Mouse (Mus musculus) adrenal gland, postnatal 36 days (tissue): ENCODE data around the gene Cwh43. TPM values are rescaled to one million over a fixed set of nuclear protein-coding genes. Genes with fewer than 3 reads are reported as not detected.

Experiments used
- DNase-seq, 2 experiments: peaks; one replicate each; pipeline ENCODE4 v3.0.0; 2021; ENCODE audit warnings: mixed read lengths in 1 of 2
- total RNA-seq, 2 experiments: library from RNA; stranded (reverse); gene quantifications; 2 replicates each; pipeline ENCODE4 v1.2.3; 2021

Gene Cwh43
- total RNA-seq, 2 experiments from 2014 or later = not detected

DNA sequence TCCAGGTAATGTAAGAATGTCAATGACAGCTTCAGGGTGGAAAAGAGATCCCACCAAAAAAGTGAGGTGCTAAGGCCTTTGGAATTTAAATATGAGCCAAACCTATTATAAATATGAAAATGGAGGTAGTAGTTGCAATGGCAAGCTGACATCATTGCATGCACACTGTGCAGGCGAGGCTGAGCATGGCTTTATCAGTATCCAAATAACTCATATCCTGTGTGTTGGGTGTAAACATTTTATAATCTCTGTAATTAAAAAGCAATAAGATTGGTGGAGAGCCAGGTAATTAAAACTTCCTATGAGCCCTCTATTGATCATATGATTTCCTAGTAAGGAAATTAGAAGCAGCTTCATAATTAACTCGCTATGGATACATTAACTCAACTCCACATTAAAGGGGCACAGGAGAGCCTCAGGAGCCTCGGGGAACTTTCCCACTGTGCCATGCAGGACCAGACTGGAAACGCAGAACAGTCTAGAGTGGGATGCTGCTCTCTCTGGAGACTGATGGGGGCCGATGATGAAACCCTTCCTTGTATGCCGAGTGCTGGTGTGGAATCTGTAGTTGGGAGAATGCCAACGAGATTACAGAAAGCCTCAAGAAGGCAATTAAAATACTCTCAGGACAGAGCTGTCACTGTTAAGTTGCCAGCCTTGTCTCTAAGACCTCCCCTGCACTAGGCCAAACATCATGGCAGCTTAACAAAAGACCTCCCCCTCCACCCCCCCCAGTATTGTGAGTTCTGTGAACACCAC lies 5.9 kb upstream of the Cwh43 start:
- no peak for DNase-seq

GRCm38 (mm10) chr5:73401341-73401740 lies 4.5 kb upstream of the Cwh43 start:
- no peak for DNase-seq

GRCm38 (mm10) chr5:73402911-73403310 lies 3.0 kb upstream of the Cwh43 start:
- DNase-seq = no peak

DNA sequence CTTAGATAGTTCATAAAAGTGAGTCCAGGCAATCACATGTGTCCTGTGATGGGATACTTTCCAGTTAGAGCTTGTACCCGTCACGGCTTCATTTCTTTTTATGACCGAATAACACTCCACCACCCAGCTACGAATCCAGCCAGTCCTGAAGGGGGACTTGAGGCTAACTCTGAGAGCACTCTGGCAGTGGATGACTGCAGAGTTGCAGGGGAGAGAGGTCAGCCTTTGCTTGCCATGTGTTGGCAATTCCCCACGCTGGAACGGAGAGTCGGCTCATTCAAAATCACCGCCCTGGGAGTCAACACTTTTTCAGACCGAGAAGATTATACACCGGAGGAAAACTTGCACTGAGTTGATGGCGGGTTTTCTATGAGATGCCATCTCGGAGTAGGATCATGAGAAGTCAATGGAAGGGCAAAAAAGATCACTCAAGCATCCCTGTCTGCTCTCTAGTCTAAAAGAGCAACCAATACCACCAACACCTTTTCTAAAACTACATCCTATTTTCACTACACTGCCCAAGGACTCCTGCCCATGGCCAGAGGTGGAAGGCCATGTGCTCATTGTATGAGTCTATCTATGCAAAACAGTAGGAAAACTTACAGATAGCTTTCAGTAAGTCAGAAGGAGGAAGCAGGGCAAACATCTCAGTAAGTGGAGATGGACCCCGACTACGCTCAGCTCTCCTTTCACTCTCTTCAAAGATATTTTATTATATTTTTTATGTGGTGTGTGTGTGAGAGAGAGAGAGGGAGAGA lies 2.4 kb upstream of the Cwh43 start:
- DNase-seq = no peak

- DNase-seq = no peak
These were observed 1.1 kb upstream of the Cwh43 start for GRCm38 (mm10) chr5:73404790-73405189.

GRCm38 (mm10) chr5:73406861-73407260 lies 986 bp downstream of the Cwh43 start:
- no peak for DNase-seq

GRCm38 (mm10) chr5:73409970-73410369 lies 4.1 kb downstream of the Cwh43 start:
- DNase-seq = peak; percentile 60 to 68

DNA sequence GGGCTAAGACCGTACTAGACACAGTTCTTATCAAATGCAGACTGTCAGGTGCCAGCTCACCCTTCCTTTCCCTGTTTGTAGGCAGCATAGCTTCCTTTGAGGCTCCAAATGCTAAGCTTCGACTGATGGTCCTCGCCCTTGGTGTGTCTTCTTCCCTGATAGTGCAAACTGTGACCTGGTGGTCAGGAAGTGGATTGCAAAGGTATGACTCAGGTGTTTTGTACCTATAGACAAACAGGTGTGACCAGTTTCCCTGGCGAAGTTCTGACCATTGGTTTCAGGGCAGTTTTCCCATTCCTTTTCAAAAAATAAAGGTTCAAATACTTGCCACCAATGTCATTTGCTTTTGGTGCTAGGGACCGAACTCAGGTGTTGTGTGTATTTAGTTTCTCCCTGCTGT lies 5.9 kb downstream of the Cwh43 start:
- no peak for DNase-seq

GRCm38 (mm10) chr5:73414172-73414571 lies 8.3 kb downstream of the Cwh43 start:
- DNase-seq = no peak

GRCm38 (mm10) chr5:73419045-73419695 lies 13.3 kb downstream of the Cwh43 start:
- DNase-seq = no peak

- DNase-seq = no peak
These were observed 20.9 kb downstream of the Cwh43 start for GRCm38 (mm10) chr5:73426824-73427223.

DNA sequence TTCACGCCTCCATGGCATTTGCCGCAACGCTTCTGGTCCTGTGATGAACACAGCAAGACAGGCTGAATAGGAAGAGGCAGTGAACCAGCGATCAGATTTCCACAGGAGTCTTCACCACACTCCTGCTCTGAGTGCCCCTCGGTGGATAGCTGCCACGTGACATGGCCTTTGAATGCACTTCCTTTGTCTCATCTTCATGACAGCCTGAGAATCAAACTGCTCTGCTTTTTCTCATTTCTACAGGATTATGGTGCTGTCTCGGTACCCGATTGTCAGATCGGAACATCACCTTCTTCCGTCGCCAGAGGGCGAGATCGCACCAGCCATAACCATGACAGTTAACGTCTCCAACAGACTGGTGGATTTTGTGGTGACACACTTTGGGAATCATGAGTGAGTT lies 25.7 kb downstream of the Cwh43 start:
- DNase-seq = peak; percentile 82 to 83

GRCm38 (mm10) chr5:73432805-73433204 lies 26.9 kb downstream of the Cwh43 start:
- DNase-seq = no peak

GRCm38 (mm10) chr5:73434764-73435163 lies 28.9 kb downstream of the Cwh43 start:
- DNase-seq = no peak

- no peak for DNase-seq
These were observed 36.3 kb downstream of the Cwh43 start for GRCm38 (mm10) chr5:73442176-73442575.

DNA sequence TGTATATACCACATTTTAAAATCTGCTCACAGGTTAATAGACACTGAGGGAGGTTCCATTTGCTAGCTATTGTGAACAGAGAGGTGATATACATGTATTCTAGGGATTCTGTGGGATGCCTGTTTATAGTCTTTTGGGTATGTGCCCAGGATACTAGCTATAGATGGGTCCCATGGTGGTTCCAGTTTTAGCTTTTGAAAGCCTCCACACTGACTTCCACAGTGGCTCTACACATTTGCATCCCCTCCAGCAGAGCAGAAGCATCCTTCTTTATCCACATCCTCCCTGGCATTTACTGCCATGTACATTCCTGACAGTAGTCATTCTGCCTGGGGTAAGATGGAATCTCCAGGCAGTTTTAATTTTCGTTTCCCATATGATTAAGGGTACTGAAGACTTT lies 44.4 kb downstream of the Cwh43 start:
- no peak for DNase-seq

DNA sequence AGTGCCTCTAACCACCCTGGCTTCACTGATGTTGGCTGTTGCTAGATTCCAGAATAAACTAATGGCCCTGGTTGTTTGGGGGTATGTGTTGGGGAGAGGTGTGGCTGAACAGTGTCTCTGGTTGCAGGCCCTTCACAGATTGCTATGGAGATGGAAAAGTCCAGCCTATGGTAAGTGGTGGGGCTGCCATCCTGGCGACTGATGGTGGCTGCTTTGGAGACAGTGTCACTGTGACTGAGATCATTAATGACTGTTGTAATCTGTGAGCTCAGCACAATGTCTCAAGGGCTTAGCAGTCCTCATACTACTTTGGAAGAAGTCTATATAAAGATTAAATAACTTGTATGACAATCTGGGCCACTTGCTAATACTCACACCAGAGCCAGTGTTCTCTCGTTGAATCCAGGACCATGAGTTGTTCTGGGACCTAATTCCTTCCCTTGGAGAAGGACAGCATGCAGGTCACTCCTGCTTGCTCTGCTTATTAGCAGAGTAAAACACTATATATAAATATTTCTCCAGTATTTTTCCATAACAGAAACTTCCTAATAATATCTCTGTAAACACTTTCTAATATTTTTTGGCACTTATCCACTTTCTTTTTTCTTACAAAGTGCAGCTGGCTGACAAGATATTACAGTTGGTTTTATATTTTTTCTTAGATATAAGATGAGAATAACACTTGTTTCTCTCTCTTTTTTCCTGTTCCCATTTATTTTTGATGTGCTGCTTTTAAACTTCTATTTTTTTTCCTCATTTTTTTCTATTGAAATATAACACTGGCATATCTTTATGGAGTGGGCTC lies 48.8 kb downstream of the Cwh43 start:
- no peak for DNase-seq

DNA sequence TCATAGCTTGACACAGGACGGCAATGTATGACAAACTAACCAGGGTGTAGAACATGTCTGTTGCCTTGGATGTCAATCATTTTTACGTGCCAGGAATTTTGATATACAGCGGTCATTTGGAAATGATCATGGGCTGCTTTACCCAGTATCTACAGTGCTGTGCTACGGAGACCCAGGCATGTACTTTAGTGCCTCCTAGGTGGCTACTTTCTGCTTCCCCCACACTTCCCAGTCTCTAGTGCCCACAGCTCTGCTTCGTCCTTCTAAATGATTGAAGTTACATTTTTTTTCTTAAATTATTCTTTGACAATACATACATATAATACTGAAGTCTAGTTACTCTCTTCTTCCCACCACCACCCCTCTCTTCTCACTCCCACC lies 49.4 kb downstream of the Cwh43 start:
- DNase-seq = no peak

GRCm38 (mm10) chr5:73468462-73469433 lies 62.9 kb downstream of the Cwh43 start:
- no peak for DNase-seq

GRCm38 (mm10) chr5:73474412-73475405 lies 68.8 kb downstream of the Cwh43 start:
- DNase-seq = no peak
